Mouse (Mus musculus) small intestine, adult 2 months (tissue): ENCODE measurements around the gene Triml2. TPM values are rescaled to one million over a fixed set of nuclear protein-coding genes. Genes with fewer than 3 reads are reported as not detected.

ENCODE experiments used
- H3K27ac ChIP-seq: fragments of 200-500 bp; 2 replicates; pipeline ENCODE4 v1.5.1; 2012; ENCODE audit warnings: low read depth, low read length, control low read depth, inconsistent platforms; ENCODE audit not compliant: insufficient read depth
- H3K27me3 ChIP-seq: fragments of 200-500 bp; 2 replicates; pipeline ENCODE4 v1.6.1; 2012; ENCODE audit warnings: mild to moderate bottlenecking, moderate library complexity, low read length, inconsistent platforms; ENCODE audit not compliant: control insufficient read depth, insufficient read depth
- H3K36me3 ChIP-seq: fragments of 200-500 bp; 2 replicates; pipeline ENCODE4 v1.6.1; 2012; ENCODE audit warnings: mild to moderate bottlenecking, low read length, control low read depth, inconsistent platforms; ENCODE audit not compliant: control insufficient read depth, insufficient read depth
- H3K4me1 ChIP-seq: fragments of 200-500 bp; 2 replicates; pipeline ENCODE4 v1.6.1; 2012; ENCODE audit warnings: low read length, inconsistent platforms, mixed read lengths; ENCODE audit not compliant: control insufficient read depth, insufficient read depth, insufficient read length
- H3K4me3 ChIP-seq: fragments of 200-500 bp; 2 replicates; pipeline ENCODE4 v1.5.1; 2012; ENCODE audit warnings: low read depth, mild to moderate bottlenecking, control low read depth, inconsistent platforms, low read length, moderate library complexity
- CTCF ChIP-seq: fragments of 200-500 bp; IDR thresholded peaks from 2 replicates; pipeline ENCODE4 v1.5.1; 2012; ENCODE audit warnings: low read depth, mild to moderate bottlenecking, control low read depth, inconsistent platforms, low read length, moderate library complexity, mixed read lengths; ENCODE audit not compliant: insufficient replicate concordance, insufficient read length; ENCODE audit errors: extremely low read depth
- POLR2A ChIP-seq: fragments of 200-500 bp; IDR thresholded peaks from 2 replicates; pipeline ENCODE4 v1.6.1; 2012; ENCODE audit warnings: low read depth, mild to moderate bottlenecking, control low read depth, inconsistent platforms, low read length, moderate library complexity
- WGBS: fragments of 180-500 bp; shearing (Covaris S2); methylation state at CpG from one replicate; pipeline ENCODE4 v1.1.7; 2018; 5-methylcytosine and 5-hydroxymethylcytosine counted together
- polyA plus RNA-seq: library from polyadenylated mRNA; depleted of rRNA; stranded (reverse); fragments of >200 nt; gene quantifications from 2 replicates; pipeline ENCODE4 v1.2.3, GENCODE M21; 2012; rRNA removed

Gene Triml2
- polyA plus RNA-seq, 1 experiment: not detected

GRCm38 (mm10) chr8:43176766-43177486 lies 3.4 kb upstream of the Triml2 start:
- H3K4me3 ChIP-seq: no peak overlapping the region
- TF ChIP-seq POLR2A (no peak), CTCF (no peak)
- 85% methylated on average over 6 of the region's 6 CpGs for WGBS
- no peaks in the 10 kb centered on the region for H3K27me3 ChIP-seq
- H3K27ac ChIP-seq: no peak overlapping the region
- no peaks in the 10 kb centered on the region for H3K4me1 ChIP-seq
- no peaks in the 10 kb centered on the region for H3K36me3 ChIP-seq

DNA sequence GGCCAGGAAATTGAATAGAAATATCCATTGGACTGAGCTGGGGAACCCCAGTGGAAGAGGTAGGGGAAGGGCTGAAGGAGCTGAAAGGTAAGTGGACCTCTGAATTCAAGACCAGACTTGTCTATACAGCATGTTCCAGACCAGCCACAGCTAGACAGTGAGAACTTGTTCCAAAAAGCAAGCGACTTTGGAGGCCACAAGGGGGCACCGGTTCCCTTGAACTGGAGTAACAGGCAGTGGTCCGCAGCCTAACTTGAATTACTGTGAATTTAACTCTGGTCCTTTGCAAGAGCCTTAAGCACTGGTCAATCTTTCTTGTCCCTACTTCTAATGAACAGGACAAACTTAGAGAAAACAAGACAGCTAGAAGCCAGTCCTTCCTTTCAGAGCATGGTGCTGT lies 2.1 kb upstream of the Triml2 start:
- Histone ChIP-seq H3K4me3 (no peak overlapping the region), H3K27me3 (no peaks in the 10 kb centered on the region), H3K4me1 (no peaks in the 10 kb centered on the region), H3K27ac (no peak overlapping the region), H3K36me3 (no peaks in the 10 kb centered on the region)
- TF ChIP-seq POLR2A (no peak), CTCF (0 out of 2 replicates have a peak, but pooled peaks have one; percentile 13)
- 61% methylated on average over 3 of the region's 3 CpGs for WGBS

DNA sequence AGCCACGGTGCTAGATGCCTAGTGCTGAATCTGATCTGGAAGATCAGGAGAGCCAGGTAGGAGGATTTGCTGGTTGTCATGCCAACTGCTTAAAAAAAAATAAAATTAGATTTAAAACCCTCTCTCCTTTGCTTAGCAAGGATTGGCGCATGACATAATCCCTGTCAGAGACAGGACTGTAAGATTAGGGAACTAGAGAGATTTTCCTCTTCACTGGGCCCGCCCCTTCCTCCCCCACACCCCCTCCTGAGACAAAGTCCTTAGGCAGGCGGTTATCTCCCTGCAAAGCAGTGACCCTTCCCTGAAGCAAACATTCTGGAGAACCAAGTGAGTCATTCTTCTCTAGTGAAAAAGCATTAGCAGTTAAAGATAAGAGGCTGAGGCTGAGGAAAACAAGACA lies 1.2 kb upstream of the Triml2 start:
- no peaks in the 10 kb centered on the region for H3K27me3 ChIP-seq
- no peak overlapping the region for H3K4me3 ChIP-seq
- H3K27ac ChIP-seq: no peak overlapping the region
- H3K4me1 ChIP-seq: no peaks in the 10 kb centered on the region
- H3K36me3 ChIP-seq: no peaks in the 10 kb centered on the region
- 22% methylated on average over 4 of the region's 4 CpGs for WGBS
- no peak for TF ChIP-seq CTCF
- TF ChIP-seq POLR2A: no peak

DNA sequence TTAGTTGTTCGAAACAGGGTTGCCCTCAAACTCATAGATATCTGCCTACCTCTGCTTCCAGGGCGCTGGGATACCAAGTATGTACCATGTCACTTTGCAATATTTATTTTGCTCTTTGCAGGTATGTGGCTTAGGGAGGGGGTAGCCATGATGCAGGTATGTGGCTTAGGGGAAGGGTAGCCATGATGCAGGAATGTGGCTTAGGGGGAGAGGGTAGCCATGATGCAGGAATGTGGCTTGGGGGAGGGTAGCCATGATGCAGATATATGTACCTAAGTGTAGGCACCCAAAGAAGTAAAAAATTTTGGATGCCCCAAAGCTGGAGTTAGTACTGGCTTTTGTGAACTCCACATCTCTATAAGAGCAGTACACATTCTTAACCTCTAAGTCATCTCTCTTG lies 1.9 kb downstream of the Triml2 start:
- H3K36me3 ChIP-seq: no peaks in the 10 kb centered on the region
- no peaks in the 10 kb centered on the region for H3K27me3 ChIP-seq
- 89% methylated on average over 2 of the region's 2 CpGs for WGBS
- no peak overlapping the region for H3K4me3 ChIP-seq
- TF ChIP-seq POLR2A (no peak), CTCF (no peak)
- no peak overlapping the region for H3K27ac ChIP-seq
- H3K4me1 ChIP-seq: no peaks in the 10 kb centered on the region

- TF ChIP-seq POLR2A (no peak), CTCF (no peak)
- H3K4me3 ChIP-seq: no peak overlapping the region
- no peaks in the 10 kb centered on the region for H3K4me1 ChIP-seq
- no peak overlapping the region for H3K27ac ChIP-seq
- H3K36me3 ChIP-seq: no peaks in the 10 kb centered on the region
- H3K27me3 ChIP-seq: no peaks in the 10 kb centered on the region
Observed at GRCm38 (mm10) chr8:43215554-43215953, 35.2 kb downstream of the Triml2 start.

DNA sequence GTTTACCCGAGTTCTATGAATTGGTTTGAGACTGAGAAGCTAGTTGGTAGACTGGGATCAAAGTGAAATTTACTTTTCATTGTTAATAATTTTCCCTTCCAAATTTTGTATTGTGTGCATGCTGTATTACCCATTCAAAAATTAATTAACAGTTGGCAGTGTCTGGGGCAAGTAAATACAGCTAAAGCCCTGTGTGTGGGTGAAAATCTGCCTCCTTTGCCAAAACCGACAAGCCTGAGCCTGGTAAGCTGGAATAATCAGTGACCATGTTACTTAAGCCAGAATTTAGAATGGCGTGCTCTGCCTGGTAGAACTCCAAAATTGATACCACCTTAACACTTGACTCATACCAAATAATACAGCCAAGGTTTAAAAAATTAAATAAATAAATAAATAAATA lies 63.0 kb downstream of the Triml2 start:
- H3K4me1 ChIP-seq: no peaks in the 10 kb centered on the region
- TF ChIP-seq POLR2A (no peak), CTCF (no peak)
- no peaks in the 10 kb centered on the region for H3K27me3 ChIP-seq
- WGBS: 83% methylated on average over 3 of the region's 3 CpGs
- no peaks in the 10 kb centered on the region for H3K36me3 ChIP-seq
- H3K27ac ChIP-seq: no peak overlapping the region
- no peak overlapping the region for H3K4me3 ChIP-seq

Other genes starting within 250 kb of the Triml2 start
- not detected in 2 replicates for gene Triml1, start 39.1 kb upstream of the Triml2 start, polyA plus RNA-seq
- gene Zfp42, start 126.4 kb downstream of the Triml2 start, polyA plus RNA-seq: not detected in 2 replicates